Comparison of ENCODE assay signal across 8 mouse cellular contexts in genomic region chr7:68717498-68717897, GRCm38 (mm10). TPM values are rescaled to one million over a fixed set of nuclear protein-coding genes. Genes with fewer than 3 reads are reported as not detected.
A peak's percentile ranks its signal among the peaks of the same experiment; 100 is the strongest.
DNase-seq lines count a peak whose midpoint lies in the region.

No protein-coding gene starts in this region.

- peak; percentile 47 for DNase-seq in adrenal gland, adult 8-10 months
- DNase-seq in cerebellum, adult 9-10 months, result peak; percentile 42
- DNase-seq in gastrocnemius, postnatal 25 days, result peak; percentile 25
- peak; percentile 40 for DNase-seq in kidney, adult 11 months
- peak; percentile 6 to 43 for DNase-seq in left cerebral cortex, adult 8-10 months (ENCODE audit: low spot score in 2 of 2)
- peak; percentile 39 for DNase-seq in ovary, postnatal 10 days (ENCODE audit: low spot score)
- peak; percentile 43 to 74 for DNase-seq in urinary bladder, postnatal 4 days (ENCODE audit: low spot score in 2 of 2)
- DNase-seq in thymus, postnatal 25 days, result no peak

RNA-seq across cellular contexts. Expression of gene Arrdc4, which starts 31.5 kb away (rescaled TPM):
- total RNA-seq in adrenal gland, adult 8-10 months (2022), result 10 to 100 TPM; 12.9 to 18.5 (median 18.1) TPM
- total RNA-seq in gastrocnemius, postnatal 25 days (2021), result 1 to 10 TPM; 5.0 to 5.9 TPM
- 1 to 10 TPM; 6.8 to 8.8 (median 8.1) TPM for total RNA-seq in left cerebral cortex, adult 8-10 months (2022)
